Mouse (Mus musculus): ENCODE measurements around the gene Als2.

Als2 gene

DNA sequence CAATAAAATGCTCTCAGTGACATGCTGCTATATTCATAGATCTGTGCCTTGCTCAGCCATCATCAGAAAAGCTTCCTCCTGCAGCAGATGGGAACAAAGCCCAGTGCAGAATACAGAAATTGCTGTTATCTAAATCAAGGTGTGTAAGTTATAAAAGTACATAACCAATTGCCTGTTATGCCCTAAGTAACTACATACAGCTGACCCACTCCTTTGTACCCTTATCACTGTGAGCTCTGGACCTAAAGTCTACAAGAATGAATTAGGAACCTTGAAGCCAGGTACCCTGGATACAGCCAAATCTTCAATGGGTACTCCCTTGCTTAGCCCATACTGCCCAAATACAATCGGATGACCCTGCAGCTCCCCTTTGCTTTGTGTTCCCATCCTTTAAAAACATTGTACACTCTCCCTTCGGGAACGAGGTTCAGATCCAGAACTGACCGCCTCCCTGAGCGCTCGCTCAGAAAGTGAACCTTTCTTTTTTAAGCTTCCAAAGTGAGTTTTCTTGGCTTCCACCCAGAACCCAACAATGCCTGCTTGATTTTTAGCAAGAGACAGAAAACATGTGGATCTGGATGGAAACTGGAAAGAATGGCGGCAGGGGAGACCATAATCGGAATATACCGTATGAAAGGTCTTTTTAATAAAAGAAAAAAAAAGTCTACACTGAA lies 70.7 kb downstream of the Als2 start:
- WGBS = 77% methylated on average over 9 of the region's 9 CpGs

DNA sequence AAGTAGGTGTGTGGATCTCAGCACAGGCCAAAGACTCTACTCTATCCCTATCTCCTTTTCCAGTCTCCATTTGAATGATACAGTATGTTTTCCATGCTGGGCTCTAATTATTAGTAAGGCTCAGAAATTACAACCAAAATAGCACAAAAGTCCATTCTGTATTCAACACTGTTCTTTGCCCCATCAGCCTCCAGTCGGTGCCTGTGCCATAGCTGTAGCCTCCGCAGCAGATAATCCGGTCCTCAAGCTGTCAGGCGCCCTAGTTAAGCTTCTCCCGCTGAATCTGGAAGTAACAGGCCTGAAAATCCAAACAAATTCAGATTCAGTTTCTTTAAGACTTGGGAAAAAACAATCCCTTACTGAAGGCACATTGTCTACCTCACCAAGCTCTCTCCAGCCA lies 73.1 kb downstream of the Als2 start:
- WGBS = 46% methylated on average over 5 of the region's 5 CpGs

DNA sequence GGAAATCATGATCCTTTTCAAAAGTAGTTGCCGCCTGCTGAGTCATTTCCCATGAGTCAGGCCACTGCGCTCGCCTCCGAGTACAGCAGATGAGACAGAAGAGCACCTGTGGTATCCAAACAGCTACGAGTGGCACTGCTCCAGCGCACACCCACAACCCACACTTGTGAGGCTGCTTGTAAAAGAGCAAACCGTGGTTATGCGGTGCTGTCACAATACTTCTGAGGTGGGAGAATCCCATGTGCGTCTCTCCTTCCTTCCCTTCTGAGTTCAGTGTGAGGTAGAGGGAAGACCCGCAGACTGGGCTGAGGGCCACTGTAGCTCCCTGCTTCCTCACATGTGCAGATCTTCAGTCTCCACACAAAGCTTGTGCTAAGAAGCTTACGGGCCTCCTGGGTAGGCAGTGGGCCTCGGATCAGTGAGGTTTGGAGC lies 74.0 kb downstream of the Als2 start, which contains the start of gene Mpp4:
TSS of gene Mpp4 (minus strand) at position 360 of the 432 bp plus-strand sequence.
- 37% methylated on average over 12 of the region's 12 CpGs for WGBS

DNA sequence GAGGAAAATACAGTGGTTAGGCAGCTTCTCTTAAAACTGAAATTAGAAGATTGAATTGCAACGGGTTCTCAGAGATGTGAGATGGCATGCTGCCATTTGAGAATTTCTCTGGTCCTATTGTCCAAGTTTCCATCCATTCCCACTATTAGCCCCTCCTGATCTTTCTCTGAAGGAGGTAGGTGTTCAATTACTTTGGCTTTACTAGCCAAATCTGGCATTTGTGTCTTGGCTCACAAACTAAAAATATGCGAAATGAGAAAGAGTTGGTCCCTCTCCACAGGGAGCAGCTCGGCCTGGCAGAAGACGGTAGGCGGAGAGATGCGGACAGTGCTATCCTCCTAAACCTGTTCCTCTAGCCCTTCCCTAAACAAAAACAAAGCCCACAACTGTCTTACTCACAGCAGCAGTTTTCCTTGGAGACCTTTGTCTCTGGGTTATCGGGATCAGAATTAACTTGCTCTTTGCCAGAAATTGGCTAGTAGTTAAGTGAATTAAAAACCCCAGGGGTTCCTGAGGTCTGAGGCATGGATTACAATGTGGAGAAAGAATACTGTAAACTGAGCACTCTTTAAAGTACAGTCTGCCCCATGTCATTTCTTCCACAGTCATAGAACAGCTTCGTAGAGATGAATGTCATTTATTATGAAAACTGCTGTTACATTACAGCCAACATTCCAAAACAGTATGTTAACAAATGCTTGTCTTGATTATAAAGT lies 74.6 kb downstream of the Als2 start:
- WGBS = 56% methylated on average over 8 of the region's 8 CpGs

DNA sequence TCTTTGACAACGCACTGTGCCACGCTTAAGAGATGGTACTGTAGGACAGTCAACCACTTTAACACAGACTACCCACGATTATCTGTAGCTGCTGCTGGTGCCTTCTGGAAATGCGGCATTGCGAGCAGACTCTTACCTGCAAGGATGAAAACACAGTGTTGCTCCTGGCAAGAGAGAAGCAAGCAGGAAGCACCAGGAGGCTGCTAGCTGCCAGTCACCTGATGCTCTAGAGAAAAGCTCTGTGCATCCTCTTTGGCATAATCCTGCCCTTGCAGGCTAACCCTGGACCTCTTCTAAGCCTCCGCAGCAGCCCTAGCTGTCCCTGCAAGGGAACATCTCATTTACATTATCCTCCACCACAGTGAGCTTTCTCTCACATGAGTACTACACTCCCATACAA lies 75.6 kb downstream of the Als2 start:
- WGBS = 92% methylated on average over 6 of the region's 6 CpGs

DNA sequence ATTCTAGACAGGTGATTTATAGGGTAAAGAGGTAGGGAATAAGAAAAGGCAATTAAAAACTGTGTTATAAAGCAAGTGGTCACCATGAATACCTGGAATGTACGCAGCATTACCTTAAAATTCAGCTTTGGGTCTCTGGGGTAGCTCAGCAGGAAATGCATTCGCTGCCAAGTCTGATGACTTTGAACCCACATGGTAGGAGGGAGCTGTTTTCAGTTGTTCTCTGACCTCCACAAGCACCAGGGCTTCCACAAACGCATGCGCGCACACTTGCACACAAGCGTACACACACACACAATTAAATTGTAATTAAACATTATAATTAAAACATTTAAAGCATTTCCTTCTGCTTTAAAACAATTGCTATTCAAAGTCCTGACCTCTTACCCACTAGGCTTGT lies 76.2 kb downstream of the Als2 start:
- WGBS = 79% methylated on average over 6 of the region's 6 CpGs

DNA sequence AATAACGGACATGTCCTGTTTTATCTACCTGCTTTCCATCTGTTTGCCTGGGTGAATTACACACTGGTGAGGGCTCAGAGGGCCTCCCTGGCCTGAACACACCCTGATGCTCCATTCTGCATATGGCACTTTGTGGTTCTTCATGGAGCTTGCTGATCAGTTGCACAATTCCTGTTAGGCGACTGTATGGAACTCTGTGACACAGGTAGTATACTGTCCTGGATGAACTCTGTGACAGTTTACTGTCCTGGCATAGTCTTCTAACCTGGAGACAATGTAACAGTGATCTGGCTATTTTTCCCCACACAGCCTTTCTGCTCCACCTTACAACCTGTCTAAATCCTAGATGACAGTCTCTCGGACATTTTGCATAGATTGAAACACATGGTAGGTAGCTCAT lies 77.9 kb downstream of the Als2 start:
- whole genome bisulfite sequencing = 94% methylated on average over 3 of the region's 3 CpGs

DNA sequence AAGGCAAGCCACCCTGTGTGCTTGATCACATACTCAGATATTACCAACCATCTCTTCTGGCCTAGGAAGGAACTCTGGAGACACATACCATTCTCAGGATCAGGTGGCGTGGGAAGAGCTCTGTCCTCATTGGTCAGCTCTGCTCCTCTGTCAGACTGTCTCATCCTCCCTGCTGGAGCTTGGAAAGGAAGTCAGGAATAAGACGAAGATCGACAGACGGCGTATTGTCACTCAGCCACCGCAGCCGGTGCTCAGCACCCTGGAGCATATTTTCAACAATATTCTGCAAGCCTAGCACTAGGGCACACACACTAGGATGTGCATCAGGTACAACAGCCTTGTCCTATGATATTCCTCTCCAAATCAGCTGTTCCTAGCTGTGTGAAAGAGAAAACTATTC lies 78.5 kb downstream of the Als2 start:
- WGBS = 86% methylated on average over 7 of the region's 7 CpGs

DNA sequence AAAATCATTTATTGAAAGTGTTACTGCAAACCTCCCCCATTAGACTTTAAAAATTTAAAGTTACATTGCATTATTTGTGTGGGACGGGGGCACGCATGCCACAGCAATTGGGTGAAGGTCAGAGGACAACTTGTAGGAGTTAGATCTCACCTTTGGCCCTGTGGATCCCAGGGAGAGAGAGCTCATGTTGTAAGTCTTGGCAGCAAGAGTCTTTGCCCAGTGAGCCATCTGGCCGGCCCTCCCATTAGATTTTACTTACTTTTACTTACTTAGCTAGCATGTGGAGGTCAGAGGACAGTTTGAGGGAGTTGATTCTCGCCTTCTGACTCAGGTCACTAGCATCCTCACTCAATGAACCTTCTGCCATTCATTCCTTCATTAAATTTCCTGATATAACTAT lies 79.2 kb downstream of the Als2 start:
- 90% methylated on average over 4 of the region's 4 CpGs for WGBS

DNA sequence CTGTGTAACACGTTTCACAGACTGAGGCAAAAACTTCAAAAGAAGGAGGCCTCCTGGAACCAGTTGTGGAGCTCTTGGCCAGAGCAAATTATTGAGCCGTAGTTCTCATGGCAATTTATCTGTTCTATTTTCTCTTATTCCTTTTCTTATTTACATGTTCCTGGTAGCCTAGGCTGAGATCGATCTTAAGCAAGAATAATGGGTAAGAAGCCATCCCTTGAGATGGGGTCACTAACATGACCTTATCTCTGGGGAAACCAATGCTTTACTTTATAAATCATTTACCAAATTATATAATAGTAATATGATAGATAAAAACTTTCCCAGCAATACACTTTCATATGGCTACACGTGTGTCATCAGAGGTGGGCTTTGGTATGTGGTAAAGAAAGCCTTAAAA lies 84.7 kb downstream of the Als2 start:
- WGBS = 70% methylated on average over 4 of the region's 4 CpGs

DNA sequence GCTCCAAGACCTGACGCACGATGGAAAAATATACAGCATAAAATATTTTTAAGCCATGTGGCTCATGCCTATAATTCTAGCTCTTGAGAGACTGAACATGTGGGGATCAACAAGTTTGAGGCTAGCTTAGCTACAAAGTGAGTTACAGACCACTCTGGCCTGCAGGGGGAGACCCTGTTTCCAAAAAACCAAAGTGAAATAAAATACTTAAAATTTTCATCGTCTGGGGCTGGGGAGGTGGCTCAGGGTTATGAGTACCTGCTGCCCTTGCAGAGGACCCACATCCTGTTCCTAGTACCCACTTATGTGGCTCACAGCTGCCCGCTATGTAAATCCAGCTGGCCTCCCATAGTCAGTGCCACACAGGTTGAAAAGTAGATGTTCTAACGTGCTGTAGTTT lies 86.5 kb downstream of the Als2 start:
- WGBS = 84% methylated on average over 5 of the region's 5 CpGs

DNA sequence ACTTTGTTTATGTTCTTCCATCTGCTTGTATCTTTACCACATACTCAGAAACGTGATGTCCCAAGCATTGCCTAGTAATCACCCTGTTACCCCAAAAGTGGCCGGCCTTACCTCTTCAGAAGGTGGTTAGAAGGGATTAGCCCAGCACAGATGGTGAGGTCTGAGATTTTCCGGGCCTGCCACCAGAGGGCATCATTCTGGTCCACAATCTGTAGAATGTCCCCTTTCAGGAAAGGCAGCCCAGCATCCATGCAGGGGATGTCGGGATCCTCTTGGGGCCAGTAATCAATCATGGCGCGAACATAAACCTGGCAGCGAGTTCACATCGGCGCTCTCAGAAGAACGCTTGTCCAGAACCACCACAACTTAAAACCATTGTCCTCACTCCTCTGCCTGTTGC lies 92.5 kb downstream of the Als2 start:
- WGBS = 80% methylated on average over 10 of the region's 10 CpGs

DNA sequence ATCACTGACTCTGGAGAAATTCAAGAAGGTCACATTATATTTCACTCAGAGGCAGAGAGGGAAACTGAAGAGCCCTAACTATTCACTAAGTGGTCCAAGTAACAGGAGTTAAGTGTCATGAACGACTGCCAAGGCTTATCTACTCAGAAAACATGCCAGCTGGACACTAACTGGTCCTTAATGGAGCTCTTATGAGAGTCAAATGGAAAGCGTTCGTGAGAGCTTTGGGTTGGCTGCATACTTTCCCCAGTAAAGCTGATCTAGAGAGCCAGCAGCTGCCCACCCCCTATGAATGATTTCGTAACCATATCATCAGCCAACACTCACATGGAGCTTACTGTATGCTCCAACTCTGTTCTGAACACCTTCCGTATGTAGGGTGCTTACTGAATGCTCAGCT lies 102.6 kb downstream of the Als2 start:
- WGBS = 70% methylated on average over 5 of the region's 5 CpGs

DNA sequence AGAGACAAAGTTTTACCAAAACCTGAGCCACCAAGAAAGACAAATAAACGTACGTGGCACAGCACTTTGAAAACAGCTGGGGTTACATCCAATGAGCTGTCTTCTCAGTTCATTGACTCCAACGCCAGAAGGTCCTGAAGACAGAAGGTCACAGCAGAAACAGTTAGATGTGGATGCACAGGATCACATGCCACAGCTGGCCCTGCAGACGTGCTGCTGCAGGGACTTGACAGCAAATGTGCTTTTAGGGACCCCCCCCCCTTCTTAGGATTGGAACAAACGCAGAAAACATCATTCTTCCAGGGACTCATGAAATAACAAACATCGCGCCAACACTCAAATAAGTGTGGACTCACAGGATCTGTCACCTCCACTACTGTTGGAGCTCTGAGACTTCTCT lies 108.2 kb downstream of the Als2 start:
- 85% methylated on average over 7 of the region's 7 CpGs for WGBS

DNA sequence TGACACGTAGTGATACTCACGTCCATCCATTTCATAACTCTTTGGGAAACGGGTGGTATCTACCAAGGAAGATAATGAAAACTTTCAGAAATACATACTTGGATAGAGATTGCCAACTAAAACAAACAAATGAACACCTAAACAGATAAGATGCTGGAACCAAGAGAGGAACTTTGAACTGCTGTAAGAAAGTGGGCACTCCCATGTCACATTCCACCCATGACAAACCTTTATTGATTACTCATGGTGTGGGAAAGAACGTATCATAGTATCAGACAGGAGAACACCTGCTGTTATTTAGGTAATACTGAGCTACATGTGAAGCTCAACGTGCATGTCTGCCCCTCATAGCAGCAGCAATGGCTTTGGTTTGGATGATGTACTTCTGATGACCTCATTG lies 111.5 kb downstream of the Als2 start:
- WGBS = 78% methylated on average over 5 of the region's 5 CpGs

DNA sequence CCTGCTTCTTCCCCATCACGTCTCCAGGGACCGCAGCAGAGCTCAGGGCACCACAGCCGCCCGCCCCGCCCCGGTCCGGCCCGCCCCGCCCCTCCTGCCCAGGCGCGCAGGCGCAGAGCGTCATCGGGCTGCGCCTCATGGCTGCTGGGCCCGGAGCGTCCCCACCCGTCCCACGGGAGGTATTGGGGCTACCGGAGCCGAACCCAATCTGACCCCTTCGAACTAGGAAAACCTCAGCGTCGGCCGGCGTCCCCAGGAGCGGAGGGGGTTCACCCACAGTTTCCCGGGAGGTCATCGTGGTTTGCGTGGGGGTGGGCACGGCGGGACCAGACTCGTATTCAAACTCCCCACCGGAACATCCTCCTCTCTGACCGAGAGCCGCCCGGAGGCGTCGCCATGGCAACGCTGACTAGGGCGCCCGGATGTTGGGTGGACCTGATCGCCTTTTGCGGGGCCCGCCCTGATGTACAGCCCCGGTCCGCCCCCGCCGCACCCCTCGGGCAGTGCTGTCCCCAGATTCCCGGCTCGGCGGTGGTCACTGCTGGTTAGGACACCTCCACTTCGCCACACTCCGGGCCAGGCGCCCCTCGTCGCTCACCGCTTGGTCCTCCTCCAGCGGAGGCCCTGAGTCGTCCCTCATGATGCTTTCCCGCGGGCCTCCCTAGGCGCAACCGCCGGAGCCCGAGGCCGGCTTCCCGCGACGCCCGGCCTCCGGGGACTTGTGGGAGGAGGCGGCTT lies 117.1 kb downstream of the Als2 start, which contains the start of gene Tmem237:
TSS of gene Tmem237 (minus strand) at position 689 of the 738 bp plus-strand sequence.
- under 1% methylated on average over 74 of the region's 74 CpGs for WGBS

Measured in cerebral cortex, adult 2 months (tissue).